Mouse (Mus musculus): ENCODE results near the gene Ppp1r14b. TPM values are rescaled to one million over a fixed set of nuclear protein-coding genes. Genes with fewer than 3 reads are reported as not detected.
A peak's percentile ranks its signal among the peaks of the same experiment; 100 is the strongest.

The Ppp1r14b gene
- polyA plus RNA-seq, 1 experiment from 2014 or later = 170 TPM

DNA sequence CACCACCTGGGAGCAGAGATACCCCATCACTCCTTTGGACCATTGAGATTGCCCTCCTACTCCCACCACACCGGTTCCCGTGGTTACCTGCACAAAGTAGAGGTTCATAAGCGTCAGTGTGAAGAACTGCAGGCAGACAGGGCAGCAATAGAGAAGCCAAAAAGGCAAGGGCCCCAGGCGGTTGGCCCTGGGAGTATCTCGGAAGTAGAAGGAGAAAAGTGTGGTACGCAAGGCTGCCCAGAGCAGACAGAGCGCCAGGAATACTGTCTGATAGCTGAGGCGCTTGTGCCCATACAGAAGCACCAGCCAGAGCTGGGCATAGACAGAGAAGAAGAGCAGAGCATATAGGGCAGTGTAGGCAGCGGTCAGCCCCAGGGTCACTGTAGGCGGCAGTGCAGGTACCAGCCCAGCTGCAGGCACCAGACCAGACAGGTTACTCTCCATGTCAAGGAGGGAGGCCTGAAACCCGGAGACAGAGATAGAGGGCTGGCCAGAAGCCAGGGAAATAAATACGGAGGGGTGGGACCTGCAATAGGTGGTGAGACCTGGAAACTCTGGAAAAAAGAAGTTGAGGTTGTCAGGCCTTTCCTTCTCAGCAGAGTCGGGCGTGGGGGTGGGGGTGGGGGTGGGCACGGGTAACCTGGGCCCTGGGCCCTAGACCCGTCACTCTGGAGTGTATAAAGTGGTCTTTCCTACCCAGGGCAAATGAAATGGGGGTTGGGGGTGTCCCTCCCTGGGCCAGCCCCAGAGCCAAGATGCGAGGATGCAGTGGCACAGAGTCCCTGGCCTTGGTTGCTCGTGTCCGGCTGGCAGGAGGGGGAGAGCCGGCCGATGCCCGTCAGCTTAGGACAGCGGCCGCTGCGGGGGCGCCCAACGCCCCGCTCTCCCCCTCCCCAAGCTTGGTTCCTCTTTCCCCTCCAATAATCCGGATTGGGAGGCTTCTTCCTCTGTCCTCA lies 34.1 kb upstream of the Ppp1r14b start:
- 18% methylated on average over 29 of the region's 29 CpGs for WGBS
- ATAC-seq (ENCODE audit: insufficient number of reproducible peaks, insufficient read depth, low FRiP score, low read depth) = no peak

DNA sequence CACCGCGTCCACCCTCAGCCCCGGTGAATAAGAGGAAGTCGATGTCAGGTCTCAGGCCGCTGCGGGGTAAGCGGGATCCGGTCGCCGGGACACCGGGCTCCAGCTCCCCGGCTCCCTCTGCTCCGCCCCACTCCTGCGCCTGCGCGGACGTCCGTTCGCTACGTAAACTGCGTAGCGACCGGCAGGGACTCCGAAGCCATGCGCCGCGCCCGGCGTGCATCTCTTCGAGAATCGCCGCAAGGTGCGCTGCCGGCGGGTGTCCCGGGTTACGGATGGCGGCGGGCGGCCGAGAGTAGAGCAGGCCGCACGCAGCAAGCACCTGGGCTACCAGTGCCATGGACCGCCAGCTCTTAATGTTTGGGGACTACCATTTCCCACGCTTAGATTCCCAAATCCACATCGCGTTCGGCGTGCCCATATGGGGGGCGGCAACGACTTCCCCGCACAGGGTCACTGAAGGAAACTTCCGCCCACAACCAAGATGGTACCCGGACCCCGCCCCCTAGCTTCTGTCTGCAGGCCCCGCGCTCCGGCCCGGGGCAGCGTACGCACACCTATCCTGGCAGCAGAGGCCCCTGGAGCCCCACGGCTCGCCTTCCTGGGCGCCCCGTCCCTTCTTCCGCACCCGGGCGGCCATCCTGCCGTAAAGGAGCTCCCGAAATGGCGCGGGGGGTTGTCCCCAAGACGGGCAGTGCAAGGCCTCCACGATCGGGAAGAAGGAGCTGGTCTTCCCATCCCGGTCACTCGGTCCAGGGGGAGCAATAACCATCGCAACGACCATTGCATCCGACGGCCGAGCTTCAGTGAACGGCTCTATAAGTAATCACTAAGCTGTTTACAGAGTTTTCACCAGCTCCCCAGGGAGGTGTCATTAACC lies 33.2 kb upstream of the Ppp1r14b start, which contains the start of gene Bad:
Bad (plus strand) TSS at position 490 of the 877 bp plus-strand sequence.
- WGBS = under 1% methylated on average over 83 of the region's 83 CpGs
- H3K9ac ChIP-seq (ENCODE audit: low read length) = peak within 1 kb of the TSS; percentile 89
- peak within 1 kb of the TSS; percentile 91 to 92 for H3K27ac ChIP-seq (replicated peaks in 1 of 2; ENCODE audit: control insufficient read depth in 1 of 2, insufficient read depth in 1 of 2, low read depth in 2 of 2, low read length in 2 of 2)
- peak; percentile 76 for ATAC-seq (ENCODE audit: insufficient number of reproducible peaks, insufficient read depth, low FRiP score, low read depth)
- H3K27me3 ChIP-seq (ENCODE audit: control insufficient read depth, insufficient read depth, low read length) = no peaks in the 10 kb centered on the region
- H3K4me3 ChIP-seq (ENCODE audit: control insufficient read depth in 1 of 2, insufficient read depth in 1 of 2, low read depth in 1 of 2, low read length in 2 of 2) = peak within 1 kb of the TSS; percentile 69 to 82
- H3K36me3 ChIP-seq (ENCODE audit: control insufficient read depth, insufficient read depth, low read length) = peaks cover 20% of the 10 kb centered on the region; the same call in 1 of the 2 replicates
- peaks cover 10 to 18% of the 10 kb centered on the region in 2 experiments for H3K4me1 ChIP-seq (ENCODE audit: control insufficient read depth in 2 of 2, insufficient read depth in 2 of 2, low read length in 2 of 2)
- no peaks in the 10 kb centered on the region for H3K9me3 ChIP-seq (ENCODE audit: control insufficient read depth, low read length)
- peak within 1 kb of the TSS; percentile 98 for H3K4me2 ChIP-seq (ENCODE audit: low read length)

More for the DNA sequence above, 34.1 kb upstream of the Ppp1r14b start:
- Histone ChIP-seq H3K4me3 (ENCODE audit: control insufficient read depth in 1 of 2, insufficient read depth in 1 of 2, low read depth in 1 of 2, low read length in 2 of 2) (peak overlapping the region; percentile 69 to 82), H3K4me1 (ENCODE audit: control insufficient read depth in 2 of 2, insufficient read depth in 2 of 2, low read length in 2 of 2) (peaks cover 10 to 18% of the 10 kb centered on the region in 2 experiments), H3K9me3 (ENCODE audit: control insufficient read depth, low read length) (no peaks in the 10 kb centered on the region), H3K9ac (ENCODE audit: low read length) (peak overlapping the region; percentile 89), H3K4me2 (ENCODE audit: low read length) (peak overlapping the region; percentile 98), H3K27me3 (ENCODE audit: control insufficient read depth, insufficient read depth, low read length) (peaks cover 8% of the 10 kb centered on the region), H3K27ac (replicated peaks in 1 of 2; ENCODE audit: control insufficient read depth in 1 of 2, insufficient read depth in 1 of 2, low read depth in 2 of 2, low read length in 2 of 2) (peak overlapping the region; percentile 43 to 68), H3K36me3 (ENCODE audit: control insufficient read depth, insufficient read depth, low read length) (peaks cover 16% of the 10 kb centered on the region; the same call in 1 of the 2 replicates)

DNA sequence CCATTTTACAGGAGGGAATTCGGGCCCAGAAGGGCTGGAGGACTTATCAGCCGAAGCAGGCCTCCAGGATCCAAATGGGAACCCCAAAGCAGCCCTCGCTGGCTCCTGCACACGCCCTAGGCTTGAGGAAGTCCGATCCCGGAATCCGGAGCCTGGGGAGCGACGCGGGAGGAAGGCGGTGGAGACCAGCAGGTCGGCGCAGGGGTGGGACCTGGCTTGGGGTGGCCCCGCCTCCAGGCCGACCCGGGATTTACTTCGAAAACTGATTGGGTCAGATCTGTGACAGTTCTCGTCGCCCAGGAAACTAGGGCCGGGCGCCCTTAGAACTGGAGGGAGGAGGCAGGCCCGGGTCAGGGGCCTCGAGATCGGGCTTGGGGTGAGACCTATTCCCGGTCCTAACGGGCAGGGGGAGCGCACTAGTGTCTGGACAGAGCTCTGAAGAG lies 32.5 kb upstream of the Ppp1r14b start, which contains the start of gene Gpr137:
Gpr137 (minus strand) TSS at position 232 of the 443 bp plus-strand sequence.
- Histone ChIP-seq H3K4me3 (ENCODE audit: control insufficient read depth in 1 of 2, insufficient read depth in 1 of 2, low read depth in 1 of 2, low read length in 2 of 2) (peak within 1 kb of the TSS; percentile 69 to 82), H3K4me1 (ENCODE audit: control insufficient read depth in 2 of 2, insufficient read depth in 2 of 2, low read length in 2 of 2) (peaks cover 10 to 18% of the 10 kb centered on the region in 2 experiments), H3K9me3 (ENCODE audit: control insufficient read depth, low read length) (no peaks in the 10 kb centered on the region), H3K9ac (ENCODE audit: low read length) (peak within 1 kb of the TSS; percentile 89), H3K36me3 (ENCODE audit: control insufficient read depth, insufficient read depth, low read length) (peaks cover 20% of the 10 kb centered on the region; the same call in 1 of the 2 replicates), H3K27me3 (ENCODE audit: control insufficient read depth, insufficient read depth, low read length) (no peaks in the 10 kb centered on the region), H3K27ac (replicated peaks in 1 of 2; ENCODE audit: control insufficient read depth in 1 of 2, insufficient read depth in 1 of 2, low read depth in 2 of 2, low read length in 2 of 2) (peak within 1 kb of the TSS; percentile 91 to 92), H3K4me2 (ENCODE audit: low read length) (peak within 1 kb of the TSS; percentile 98)
- ATAC-seq (ENCODE audit: insufficient number of reproducible peaks, insufficient read depth, low FRiP score, low read depth) = peak; percentile 86
- WGBS = under 1% methylated on average over 27 of the region's 27 CpGs

DNA sequence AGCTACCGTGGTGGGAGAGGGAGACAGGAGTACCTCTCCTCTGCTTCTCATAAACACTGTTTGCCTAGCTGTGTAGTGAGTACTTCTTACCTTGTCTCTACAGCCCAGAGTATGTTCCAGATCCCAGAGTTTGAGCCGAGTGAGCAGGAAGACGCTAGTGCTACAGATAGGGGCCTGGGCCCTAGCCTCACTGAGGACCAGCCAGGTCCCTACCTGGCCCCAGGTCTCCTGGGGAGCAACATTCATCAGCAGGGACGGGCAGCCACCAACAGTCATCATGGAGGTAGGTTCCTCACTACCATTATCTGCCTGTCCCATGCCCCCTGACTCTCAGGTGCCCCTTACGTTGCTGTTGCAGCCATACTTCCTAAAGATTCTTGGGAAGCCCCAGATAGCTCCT lies 32.0 kb upstream of the Ppp1r14b start:
- H3K4me1 ChIP-seq (ENCODE audit: control insufficient read depth in 2 of 2, insufficient read depth in 2 of 2, low read length in 2 of 2) = peaks cover 10 to 18% of the 10 kb centered on the region in 2 experiments
- H3K9ac ChIP-seq (ENCODE audit: low read length) = peak overlapping the region; percentile 89
- peak overlapping the region; percentile 98 for H3K4me2 ChIP-seq (ENCODE audit: low read length)
- peak overlapping the region; percentile 80 to 91 for H3K27ac ChIP-seq (replicated peaks in 1 of 2; ENCODE audit: control insufficient read depth in 1 of 2, insufficient read depth in 1 of 2, low read depth in 2 of 2, low read length in 2 of 2)
- ATAC-seq (ENCODE audit: insufficient number of reproducible peaks, insufficient read depth, low FRiP score, low read depth) = no peak
- 26% methylated on average over 5 of the region's 5 CpGs for WGBS
- H3K4me3 ChIP-seq (ENCODE audit: control insufficient read depth in 1 of 2, insufficient read depth in 1 of 2, low read depth in 1 of 2, low read length in 2 of 2) = peak overlapping the region; percentile 69 to 82
- peaks cover 19% of the 10 kb centered on the region; the same call in 1 of the 2 replicates for H3K36me3 ChIP-seq (ENCODE audit: control insufficient read depth, insufficient read depth, low read length)
- H3K9me3 ChIP-seq (ENCODE audit: control insufficient read depth, low read length) = no peaks in the 10 kb centered on the region
- H3K27me3 ChIP-seq (ENCODE audit: control insufficient read depth, insufficient read depth, low read length) = no peaks in the 10 kb centered on the region

DNA sequence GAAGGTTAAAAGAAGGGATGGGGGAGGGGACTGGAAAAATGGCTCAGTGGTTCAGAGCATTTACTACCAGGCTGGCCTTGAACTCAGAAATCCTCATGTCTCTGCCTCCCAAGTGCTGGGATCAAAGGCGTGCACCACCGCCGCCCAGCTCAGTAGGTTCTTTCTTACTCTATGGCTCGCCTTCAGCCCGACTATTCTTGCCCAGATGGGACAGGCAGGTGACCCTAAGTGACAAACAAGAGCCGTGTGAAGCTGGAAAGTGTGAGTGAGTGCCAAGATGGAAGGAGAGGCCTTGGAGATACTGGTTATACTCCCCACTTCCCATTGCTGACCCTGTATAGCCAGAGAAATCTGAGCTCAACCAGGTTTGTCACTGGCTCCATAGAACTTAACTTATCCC lies 31.1 kb upstream of the Ppp1r14b start:
- Histone ChIP-seq H3K4me2 (ENCODE audit: low read length) (no peak overlapping the region), H3K27me3 (ENCODE audit: control insufficient read depth, insufficient read depth, low read length) (no peaks in the 10 kb centered on the region), H3K4me3 (ENCODE audit: control insufficient read depth in 1 of 2, insufficient read depth in 1 of 2, low read depth in 1 of 2, low read length in 2 of 2) (no peak overlapping the region), H3K27ac (replicated peaks in 1 of 2; ENCODE audit: control insufficient read depth in 1 of 2, insufficient read depth in 1 of 2, low read depth in 2 of 2, low read length in 2 of 2) (no peak overlapping the region), H3K4me1 (ENCODE audit: control insufficient read depth in 2 of 2, insufficient read depth in 2 of 2, low read length in 2 of 2) (peaks cover 10 to 18% of the 10 kb centered on the region in 2 experiments), H3K9me3 (ENCODE audit: control insufficient read depth, low read length) (no peaks in the 10 kb centered on the region), H3K36me3 (ENCODE audit: control insufficient read depth, insufficient read depth, low read length) (peaks cover 14% of the 10 kb centered on the region; the same call in 1 of the 2 replicates), H3K9ac (ENCODE audit: low read length) (no peak overlapping the region)
- ATAC-seq (ENCODE audit: insufficient number of reproducible peaks, insufficient read depth, low FRiP score, low read depth) = no peak
- WGBS = 93% methylated on average over 6 of the region's 6 CpGs

DNA sequence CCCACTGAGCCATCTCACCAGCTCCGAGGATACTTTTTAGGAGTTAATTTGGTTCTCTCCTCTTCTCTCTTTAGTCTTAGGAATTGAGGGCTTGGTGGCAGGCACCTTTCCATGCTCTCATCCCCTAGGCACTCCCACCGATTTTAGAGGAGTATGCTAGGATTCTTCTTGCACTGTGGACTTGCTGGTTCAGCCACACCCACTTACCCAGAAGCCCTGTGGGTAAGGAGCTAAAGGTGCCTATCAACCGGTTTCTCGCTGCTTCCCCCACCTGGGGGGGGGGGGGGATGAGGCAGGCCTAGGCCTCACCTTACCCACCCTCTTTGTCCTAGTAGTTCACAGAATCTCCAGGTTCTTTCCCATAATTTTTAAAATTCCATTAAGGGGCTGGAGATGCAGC lies 27.0 kb upstream of the Ppp1r14b start:
- no peak overlapping the region for H3K9ac ChIP-seq (ENCODE audit: low read length)
- H3K27ac ChIP-seq (replicated peaks in 1 of 2; ENCODE audit: control insufficient read depth in 1 of 2, insufficient read depth in 1 of 2, low read depth in 2 of 2, low read length in 2 of 2) = no peak overlapping the region
- ATAC-seq (ENCODE audit: insufficient number of reproducible peaks, insufficient read depth, low FRiP score, low read depth) = no peak
- no peak overlapping the region for H3K4me2 ChIP-seq (ENCODE audit: low read length)
- WGBS = 56% methylated on average over 4 of the region's 4 CpGs
- peaks cover 11 to 25% of the 10 kb centered on the region in 2 experiments for H3K4me1 ChIP-seq (ENCODE audit: control insufficient read depth in 2 of 2, insufficient read depth in 2 of 2, low read length in 2 of 2)
- H3K4me3 ChIP-seq (ENCODE audit: control insufficient read depth in 1 of 2, insufficient read depth in 1 of 2, low read depth in 1 of 2, low read length in 2 of 2) = no peak overlapping the region
- H3K27me3 ChIP-seq (ENCODE audit: control insufficient read depth, insufficient read depth, low read length) = no peaks in the 10 kb centered on the region
- no peaks in the 10 kb centered on the region for H3K9me3 ChIP-seq (ENCODE audit: control insufficient read depth, low read length)
- H3K36me3 ChIP-seq (ENCODE audit: control insufficient read depth, insufficient read depth, low read length) = peaks cover 14% of the 10 kb centered on the region; the same call in 1 of the 2 replicates

DNA sequence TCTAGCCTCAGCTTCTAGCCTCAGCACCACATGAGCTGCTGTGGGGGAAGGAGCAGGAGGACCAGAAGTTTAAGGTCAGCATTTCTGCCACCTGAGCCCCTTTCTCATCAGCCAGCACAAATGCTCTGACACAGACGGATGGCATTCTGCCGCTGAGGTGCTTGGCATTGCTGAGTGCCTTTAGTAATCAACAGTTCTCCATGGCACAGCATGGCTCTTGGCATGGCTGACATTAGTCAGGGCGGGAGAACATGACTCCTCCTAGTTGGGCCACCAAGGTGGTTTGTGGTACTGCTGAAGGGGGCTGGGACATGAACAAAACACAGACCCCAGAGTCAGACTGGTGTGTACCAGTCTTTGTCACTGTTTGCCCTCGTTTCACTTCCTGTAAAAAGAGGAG lies 26.6 kb upstream of the Ppp1r14b start:
- H3K27me3 ChIP-seq (ENCODE audit: control insufficient read depth, insufficient read depth, low read length) = no peaks in the 10 kb centered on the region
- H3K4me3 ChIP-seq (ENCODE audit: control insufficient read depth in 1 of 2, insufficient read depth in 1 of 2, low read depth in 1 of 2, low read length in 2 of 2) = no peak overlapping the region
- no peak for ATAC-seq (ENCODE audit: insufficient number of reproducible peaks, insufficient read depth, low FRiP score, low read depth)
- peaks cover 14% of the 10 kb centered on the region; the same call in 1 of the 2 replicates for H3K36me3 ChIP-seq (ENCODE audit: control insufficient read depth, insufficient read depth, low read length)
- H3K4me2 ChIP-seq (ENCODE audit: low read length) = no peak overlapping the region
- 86% methylated on average over 4 of the region's 4 CpGs for WGBS
- no peaks in the 10 kb centered on the region for H3K9me3 ChIP-seq (ENCODE audit: control insufficient read depth, low read length)
- no peak overlapping the region for H3K9ac ChIP-seq (ENCODE audit: low read length)
- no peak overlapping the region for H3K27ac ChIP-seq (replicated peaks in 1 of 2; ENCODE audit: control insufficient read depth in 1 of 2, insufficient read depth in 1 of 2, low read depth in 2 of 2, low read length in 2 of 2)
- peaks cover 14 to 25% of the 10 kb centered on the region in 2 experiments for H3K4me1 ChIP-seq (ENCODE audit: control insufficient read depth in 2 of 2, insufficient read depth in 2 of 2, low read length in 2 of 2)
